Mouse (Mus musculus): ENCODE measurements at regions not wholly inside any gene's neighbourhood (a gene's known extent, or its start where the extent isn't known, plus 50 kb on each side); places are given as distances from the start of the nearest gene placed in this dataset.

GRCm38 (mm10) chr13:16756264-16756663 is 744.6 kb downstream of the Inhba start:
- H3K4me2 ChIP-seq (replicated peaks), result no peak overlapping the region
- no peaks in the 10 kb centered on the region for H3K4me1 ChIP-seq (replicated peaks)
- no peak overlapping the region for H3K9ac ChIP-seq
- H3K36me3 ChIP-seq, result no peaks in the 10 kb centered on the region
- no peak for ATAC-seq
- H3K4me3 ChIP-seq (replicated peaks), result no peak overlapping the region
- WGBS, result 58% methylated on average over 3 of the region's 3 CpGs
- no peaks in the 10 kb centered on the region for H3K9me3 ChIP-seq
- H3K27ac ChIP-seq, result no peak overlapping the region
- no peaks in the 10 kb centered on the region for H3K27me3 ChIP-seq (replicated peaks)

GRCm38 (mm10) chr13:16760045-16760444 is 748.4 kb downstream of the Inhba start:
- no peak overlapping the region for H3K27ac ChIP-seq
- H3K27me3 ChIP-seq (replicated peaks), result no peaks in the 10 kb centered on the region
- no peak overlapping the region for H3K4me2 ChIP-seq (replicated peaks)
- no peak for ATAC-seq
- H3K36me3 ChIP-seq, result no peaks in the 10 kb centered on the region
- H3K4me1 ChIP-seq (replicated peaks), result no peaks in the 10 kb centered on the region
- no peak overlapping the region for H3K4me3 ChIP-seq (replicated peaks)
- no peaks in the 10 kb centered on the region for H3K9me3 ChIP-seq
- H3K9ac ChIP-seq, result no peak overlapping the region

- Histone ChIP-seq H3K36me3 (no peaks in the 10 kb centered on the region), H3K27me3 (replicated peaks) (no peaks in the 10 kb centered on the region), H3K9me3 (no peaks in the 10 kb centered on the region), H3K4me2 (replicated peaks) (no peak overlapping the region), H3K4me1 (replicated peaks) (no peaks in the 10 kb centered on the region), H3K9ac (no peak overlapping the region), H3K4me3 (replicated peaks) (no peak overlapping the region), H3K27ac (no peak overlapping the region)
- ATAC-seq, result peak; percentile 45; the same call in 1 of the 2 replicates
- WGBS, result 52% methylated on average over 4 of the region's 4 CpGs
These were observed 749.8 kb downstream of the Inhba start for GRCm38 (mm10) chr13:16761415-16761814.

GRCm38 (mm10) chr13:16762326-16762725 is 750.7 kb downstream of the Inhba start:
- ATAC-seq, result no peak
- Histone ChIP-seq H3K36me3 (no peaks in the 10 kb centered on the region), H3K4me2 (replicated peaks) (no peak overlapping the region), H3K4me1 (replicated peaks) (no peaks in the 10 kb centered on the region), H3K9ac (no peak overlapping the region), H3K27me3 (replicated peaks) (no peaks in the 10 kb centered on the region), H3K9me3 (no peaks in the 10 kb centered on the region), H3K27ac (no peak overlapping the region), H3K4me3 (replicated peaks) (no peak overlapping the region)
- WGBS, result 84% methylated on average over 8 of the region's 8 CpGs

- H3K4me2 ChIP-seq (replicated peaks), result no peak overlapping the region
- no peak for ATAC-seq
- 86% methylated on average over 8 of the region's 8 CpGs for WGBS
These were observed 751.3 kb downstream of the Inhba start for GRCm38 (mm10) chr13:16762727-16763512.

GRCm38 (mm10) chr13:16763746-16764145 is 752.1 kb downstream of the Inhba start:
- WGBS, result 4% methylated on average over 2 of the region's 2 CpGs
- ATAC-seq, result 0 out of 2 replicates have a peak, but pooled peaks have one; percentile 45

More at GRCm38 (mm10) chr13:16762727-16763512, 751.3 kb downstream of the Inhba start:
- H3K36me3 ChIP-seq, result no peaks in the 10 kb centered on the region
- no peaks in the 10 kb centered on the region for H3K9me3 ChIP-seq
- no peak overlapping the region for H3K27ac ChIP-seq
- no peaks in the 10 kb centered on the region for H3K27me3 ChIP-seq (replicated peaks)
- no peaks in the 10 kb centered on the region for H3K4me1 ChIP-seq (replicated peaks)
- H3K4me3 ChIP-seq (replicated peaks), result no peak overlapping the region
- H3K9ac ChIP-seq, result no peak overlapping the region

GRCm38 (mm10) chr13:16769409-16769808 is 757.8 kb downstream of the Inhba start:
- Histone ChIP-seq H3K4me3 (replicated peaks) (no peak overlapping the region), H3K27me3 (replicated peaks) (no peaks in the 10 kb centered on the region), H3K9ac (no peak overlapping the region), H3K4me1 (replicated peaks) (no peaks in the 10 kb centered on the region), H3K9me3 (no peaks in the 10 kb centered on the region), H3K36me3 (no peaks in the 10 kb centered on the region), H3K4me2 (replicated peaks) (no peak overlapping the region), H3K27ac (no peak overlapping the region)
- ATAC-seq, result no peak
- 64% methylated on average over 2 of the region's 2 CpGs for WGBS

More at GRCm38 (mm10) chr13:16763746-16764145, 752.1 kb downstream of the Inhba start:
- H3K27me3 ChIP-seq (replicated peaks), result no peaks in the 10 kb centered on the region
- no peak overlapping the region for H3K4me3 ChIP-seq (replicated peaks)
- no peak overlapping the region for H3K27ac ChIP-seq
- no peak overlapping the region for H3K4me2 ChIP-seq (replicated peaks)
- no peaks in the 10 kb centered on the region for H3K36me3 ChIP-seq
- H3K9me3 ChIP-seq, result no peaks in the 10 kb centered on the region
- H3K9ac ChIP-seq, result no peak overlapping the region
- no peaks in the 10 kb centered on the region for H3K4me1 ChIP-seq (replicated peaks)

GRCm38 (mm10) chr13:16769848-16770422 is 758.3 kb downstream of the Inhba start:
- H3K4me2 ChIP-seq (replicated peaks), result no peak overlapping the region
- H3K27me3 ChIP-seq (replicated peaks), result no peaks in the 10 kb centered on the region
- H3K9ac ChIP-seq, result no peak overlapping the region
- no peaks in the 10 kb centered on the region for H3K9me3 ChIP-seq
- H3K36me3 ChIP-seq, result no peaks in the 10 kb centered on the region
- no peaks in the 10 kb centered on the region for H3K4me1 ChIP-seq (replicated peaks)
- ATAC-seq, result no peak
- no peak overlapping the region for H3K4me3 ChIP-seq (replicated peaks)
- no peak overlapping the region for H3K27ac ChIP-seq
- WGBS, result 69% methylated on average over 6 of the region's 6 CpGs

- H3K9me3 ChIP-seq, result no peaks in the 10 kb centered on the region
- H3K36me3 ChIP-seq, result no peaks in the 10 kb centered on the region
- H3K27ac ChIP-seq, result no peak overlapping the region
- no peaks in the 10 kb centered on the region for H3K4me1 ChIP-seq (replicated peaks)
- no peak overlapping the region for H3K4me3 ChIP-seq (replicated peaks)
- no peak for ATAC-seq
- H3K9ac ChIP-seq, result no peak overlapping the region
- no peak overlapping the region for H3K4me2 ChIP-seq (replicated peaks)
- H3K27me3 ChIP-seq (replicated peaks), result no peaks in the 10 kb centered on the region
- 84% methylated on average over 4 of the region's 4 CpGs for WGBS
These were observed 760.2 kb downstream of the Inhba start for GRCm38 (mm10) chr13:16771845-16772244.

- Histone ChIP-seq H3K4me3 (replicated peaks) (no peak overlapping the region), H3K27me3 (replicated peaks) (no peaks in the 10 kb centered on the region), H3K36me3 (no peaks in the 10 kb centered on the region), H3K4me1 (replicated peaks) (no peaks in the 10 kb centered on the region), H3K9ac (no peak overlapping the region), H3K27ac (no peak overlapping the region), H3K9me3 (no peaks in the 10 kb centered on the region), H3K4me2 (replicated peaks) (no peak overlapping the region)
- peak; percentile 41; the same call in 1 of the 2 replicates for ATAC-seq
- 48% methylated on average over 3 of the region's 3 CpGs for WGBS
These were observed 793.9 kb downstream of the Inhba start for GRCm38 (mm10) chr13:16805560-16805959.
